Mouse (Mus musculus): Measurements from ENCODE around the gene Slc39a5.

DNA sequence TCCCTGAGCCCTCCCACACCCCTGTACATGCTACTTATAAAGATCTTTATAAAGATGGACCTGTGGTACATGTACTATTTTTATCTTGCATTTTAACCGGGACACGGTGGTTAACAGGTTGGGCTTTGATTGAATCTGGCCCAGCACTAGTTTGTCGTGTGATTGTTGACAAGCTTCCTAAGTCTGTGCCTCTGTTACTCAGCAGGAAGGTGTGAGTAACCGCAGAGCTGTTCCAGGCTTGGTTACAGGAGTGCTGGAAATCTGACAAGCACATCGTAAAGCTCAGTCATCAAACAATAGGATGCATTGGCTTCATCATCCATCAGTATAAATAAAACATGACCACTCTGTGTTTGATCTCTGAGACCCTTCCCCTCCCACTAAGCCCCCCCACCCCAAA lies 21.4 kb upstream of the Slc39a5 start:
- TF ChIP-seq CTCF (IDR thresholded peaks at IDR 0.05; ENCODE audit: borderline replicate concordance, control insufficient read depth, extremely low read depth, insufficient read depth, low read length, poor library complexity) = no peak
- TF ChIP-seq POLR2A (IDR thresholded peaks at IDR 0.05; ENCODE audit: control insufficient read depth, extremely low read depth, insufficient read depth, low read length, poor library complexity) = no peak
